Mouse (Mus musculus): ENCODE data around the gene Foxp1. TPM values are rescaled to one million over a fixed set of nuclear protein-coding genes. Genes with fewer than 3 reads are reported as not detected.

Foxp1 gene
- polyA plus RNA-seq, 1 experiment from 2014 or later = 99.3 TPM

DNA sequence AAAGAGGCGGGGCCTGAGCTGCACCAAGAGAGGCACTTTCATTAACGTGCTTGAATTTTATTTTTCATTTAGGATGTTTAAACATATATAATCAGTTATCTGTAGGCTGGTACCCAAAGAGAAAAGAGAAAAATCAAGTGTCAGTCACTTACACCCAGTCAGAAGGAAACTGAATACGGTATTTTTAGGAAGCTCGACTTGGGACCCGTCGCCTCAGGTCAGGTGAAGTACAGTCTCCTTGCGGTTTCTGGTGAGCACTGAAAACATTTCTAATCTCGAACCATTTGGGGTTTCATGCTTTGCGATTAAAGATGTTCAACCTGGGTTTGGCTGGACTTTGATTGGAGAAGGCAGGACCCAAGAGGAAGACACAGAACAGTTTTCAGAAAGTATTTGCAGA is 241.1 kb downstream of the Foxp1 start:
- Histone ChIP-seq H3K36me3 (no peaks in the 10 kb centered on the region), H3K4me3 (no peak overlapping the region), H3K27ac (no peak overlapping the region), H3K9me3 (no peaks in the 10 kb centered on the region), H3K4me1 (peaks cover 6% of the 10 kb centered on the region), H3K27me3 (ENCODE audit: insufficient read depth, poor library complexity, severe bottlenecking) (no peaks in the 10 kb centered on the region)
- 91% methylated on average over 9 of the region's 9 CpGs for WGBS
- DNase-seq (ENCODE audit: low spot score) = no peak

DNA sequence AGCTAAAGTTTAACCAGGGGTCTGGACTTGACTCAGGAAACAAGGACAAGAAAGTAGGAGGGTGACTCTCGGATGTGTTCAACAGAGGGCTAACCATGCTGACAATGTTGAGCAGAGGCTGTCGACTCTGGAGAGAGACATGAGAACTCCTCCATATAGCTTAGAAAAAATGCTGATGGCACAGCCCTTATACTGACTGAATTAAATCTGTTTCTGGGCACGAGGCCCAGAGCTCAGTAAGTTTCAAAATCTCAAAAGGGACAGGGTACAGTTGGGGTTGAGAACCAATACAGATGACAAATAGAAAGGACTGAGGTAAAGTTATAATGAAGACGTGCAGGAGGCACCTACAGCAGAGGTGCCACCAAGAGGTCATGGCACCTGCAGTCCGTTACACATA is 241.9 kb downstream of the Foxp1 start:
- Histone ChIP-seq H3K27me3 (ENCODE audit: insufficient read depth, poor library complexity, severe bottlenecking) (no peaks in the 10 kb centered on the region), H3K9me3 (no peaks in the 10 kb centered on the region), H3K4me1 (peaks cover 14% of the 10 kb centered on the region), H3K27ac (no peak overlapping the region), H3K36me3 (no peaks in the 10 kb centered on the region), H3K4me3 (no peak overlapping the region)
- no peak for DNase-seq (ENCODE audit: low spot score)
- 83% methylated on average over 5 of the region's 5 CpGs for whole genome bisulfite sequencing

DNA sequence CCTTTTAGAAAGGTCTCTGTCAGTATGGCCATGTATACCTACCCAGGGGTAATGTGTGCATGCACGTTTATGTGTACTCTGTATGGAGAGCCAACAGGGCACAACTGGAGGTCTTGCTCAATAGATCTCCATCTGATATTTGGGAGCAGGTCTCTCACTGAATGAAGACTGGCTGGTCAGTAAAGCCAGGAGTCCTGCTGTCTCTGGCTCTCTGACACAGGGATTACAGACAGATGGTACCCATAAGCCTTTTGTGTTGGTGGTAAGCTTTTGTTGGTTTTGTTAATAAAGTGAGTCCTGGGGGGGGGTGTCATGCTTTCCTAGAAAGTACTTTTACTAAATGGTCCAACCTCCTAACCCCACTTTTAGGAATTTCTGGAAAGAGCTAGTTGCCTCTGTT is 245.3 kb downstream of the Foxp1 start:
- Histone ChIP-seq H3K4me3 (no peak overlapping the region), H3K4me1 (peaks cover 19% of the 10 kb centered on the region), H3K27ac (no peak overlapping the region), H3K27me3 (ENCODE audit: insufficient read depth, poor library complexity, severe bottlenecking) (no peaks in the 10 kb centered on the region), H3K36me3 (no peaks in the 10 kb centered on the region), H3K9me3 (no peaks in the 10 kb centered on the region)
- WGBS = 85% methylated on average over 1 of the region's 1 CpGs
- no peak for DNase-seq (ENCODE audit: low spot score)

DNA sequence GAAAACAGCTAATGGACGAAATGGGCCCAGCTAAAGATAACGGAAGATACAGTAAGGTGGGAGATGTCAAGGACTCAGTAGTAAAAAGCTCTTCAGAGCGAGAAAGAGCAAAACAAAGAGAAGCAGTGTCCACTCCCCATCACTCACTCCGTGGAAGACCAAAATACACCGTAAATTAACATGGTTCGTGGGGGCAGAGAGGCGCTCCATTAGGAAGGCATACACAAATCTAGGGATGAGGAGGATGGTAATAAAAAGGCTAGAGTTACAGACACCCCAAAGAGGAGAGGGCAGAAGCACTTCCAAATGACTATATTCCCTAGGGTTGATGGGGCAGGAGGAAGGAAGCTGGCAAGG is 246.2 kb downstream of the Foxp1 start:
- Histone ChIP-seq H3K36me3 (no peaks in the 10 kb centered on the region), H3K4me3 (no peak overlapping the region), H3K27ac (peak overlapping the region; percentile 36; the same call in 1 of the 2 replicates), H3K27me3 (ENCODE audit: insufficient read depth, poor library complexity, severe bottlenecking) (no peaks in the 10 kb centered on the region), H3K9me3 (no peaks in the 10 kb centered on the region), H3K4me1 (peaks cover 19% of the 10 kb centered on the region)
- WGBS = 30% methylated on average over 7 of the region's 7 CpGs
- DNase-seq (ENCODE audit: low spot score) = no peak

DNA sequence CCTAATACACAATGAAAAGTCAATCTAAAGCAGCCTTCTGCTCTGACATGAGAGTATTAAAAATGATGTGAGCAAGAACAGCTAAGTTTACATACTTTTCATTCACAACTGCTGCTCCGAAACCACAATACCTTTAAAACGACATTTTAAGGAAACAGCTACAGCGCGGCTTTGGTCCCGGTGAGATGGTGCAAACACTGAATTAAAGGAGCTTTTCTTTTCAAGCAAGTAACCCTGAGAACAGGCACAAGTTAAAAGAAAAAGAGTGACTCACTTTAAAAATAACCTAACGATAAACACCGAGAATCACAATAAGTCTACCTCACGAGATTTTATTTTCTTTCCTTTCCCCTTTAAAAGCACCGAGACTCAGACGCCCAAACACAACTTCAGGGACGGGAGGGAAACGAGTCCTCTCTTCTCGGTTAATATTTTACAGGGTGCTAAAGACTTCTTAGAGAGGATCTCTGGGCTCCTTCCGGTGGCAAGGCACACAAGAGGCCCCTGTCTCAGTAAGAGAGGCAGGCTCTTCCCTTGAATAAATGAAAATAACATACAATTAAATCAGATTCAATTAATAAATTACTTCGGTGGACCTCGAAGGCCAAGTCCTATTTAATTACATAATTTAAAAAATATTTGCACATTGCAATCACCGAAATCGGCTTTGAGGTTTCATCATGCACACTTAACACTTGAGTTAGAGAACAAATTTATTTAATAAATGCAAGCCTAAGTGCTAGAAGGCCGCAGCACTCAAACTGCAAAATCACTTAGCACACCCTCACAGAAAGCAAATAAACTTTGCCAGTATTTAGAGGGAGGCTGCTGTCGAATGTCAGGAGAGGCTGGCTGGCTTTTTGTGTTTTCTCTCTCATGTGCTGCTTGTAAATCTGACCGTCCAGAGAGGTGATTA is 246.9 kb downstream of the Foxp1 start:
- Histone ChIP-seq H3K27ac (peak overlapping the region; percentile 36; the same call in 1 of the 2 replicates), H3K4me3 (no peak overlapping the region), H3K9me3 (no peaks in the 10 kb centered on the region), H3K4me1 (peaks cover 19% of the 10 kb centered on the region), H3K36me3 (no peaks in the 10 kb centered on the region), H3K27me3 (ENCODE audit: insufficient read depth, poor library complexity, severe bottlenecking) (no peaks in the 10 kb centered on the region)
- 54% methylated on average over 21 of the region's 21 CpGs for WGBS
- DNase-seq (ENCODE audit: low spot score) = no peak

DNA sequence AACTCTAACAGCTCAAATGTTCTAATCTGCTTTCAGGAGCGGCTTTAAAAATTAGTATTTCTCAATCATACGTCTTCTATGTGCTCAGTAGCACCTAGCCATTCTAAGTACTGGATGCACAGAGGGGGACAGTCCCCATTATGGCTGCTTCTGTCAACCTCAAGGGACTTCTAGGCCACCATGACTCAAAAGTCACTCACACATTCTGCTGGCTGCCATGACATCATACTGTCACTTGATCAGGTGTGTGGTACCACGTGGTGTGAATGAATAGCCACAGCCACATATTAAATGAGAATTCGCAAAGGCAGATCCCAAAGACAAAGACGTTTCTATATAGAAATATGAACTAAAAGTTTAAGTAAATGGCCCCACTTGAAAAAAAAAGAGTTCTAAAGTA is 247.9 kb downstream of the Foxp1 start:
- no peak for DNase-seq (ENCODE audit: low spot score)
- Histone ChIP-seq H3K4me1 (peaks cover 17% of the 10 kb centered on the region), H3K27ac (no peak overlapping the region), H3K9me3 (no peaks in the 10 kb centered on the region), H3K4me3 (no peak overlapping the region), H3K36me3 (no peaks in the 10 kb centered on the region), H3K27me3 (ENCODE audit: insufficient read depth, poor library complexity, severe bottlenecking) (no peaks in the 10 kb centered on the region)
- 89% methylated on average over 5 of the region's 5 CpGs for WGBS

DNA sequence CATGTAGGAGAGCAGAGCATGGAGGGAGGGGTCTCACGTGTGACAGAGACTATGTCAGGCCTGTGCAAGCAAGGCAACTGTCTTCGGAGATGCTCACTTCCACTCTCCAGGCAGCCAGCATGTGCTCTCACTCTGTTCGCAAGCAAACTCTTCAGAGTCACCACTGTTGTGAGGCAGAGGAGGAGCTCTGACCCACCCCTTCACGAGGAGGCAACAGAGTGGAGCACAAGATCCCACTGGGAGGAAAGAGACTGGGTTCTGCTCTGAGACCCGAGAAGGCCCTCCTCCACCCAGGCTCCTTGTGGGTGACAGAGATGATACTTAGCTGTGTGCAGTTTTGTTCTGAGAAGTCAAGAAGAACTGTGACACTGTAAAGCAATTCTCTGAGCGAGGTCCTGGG is 248.3 kb downstream of the Foxp1 start:
- Histone ChIP-seq H3K4me1 (peaks cover 15% of the 10 kb centered on the region), H3K36me3 (no peaks in the 10 kb centered on the region), H3K4me3 (no peak overlapping the region), H3K27me3 (ENCODE audit: insufficient read depth, poor library complexity, severe bottlenecking) (no peaks in the 10 kb centered on the region), H3K9me3 (no peaks in the 10 kb centered on the region), H3K27ac (peak overlapping the region; percentile 39; the same call in 1 of the 2 replicates)
- no peak for DNase-seq (ENCODE audit: low spot score)
- WGBS = 61% methylated on average over 6 of the region's 6 CpGs

DNA sequence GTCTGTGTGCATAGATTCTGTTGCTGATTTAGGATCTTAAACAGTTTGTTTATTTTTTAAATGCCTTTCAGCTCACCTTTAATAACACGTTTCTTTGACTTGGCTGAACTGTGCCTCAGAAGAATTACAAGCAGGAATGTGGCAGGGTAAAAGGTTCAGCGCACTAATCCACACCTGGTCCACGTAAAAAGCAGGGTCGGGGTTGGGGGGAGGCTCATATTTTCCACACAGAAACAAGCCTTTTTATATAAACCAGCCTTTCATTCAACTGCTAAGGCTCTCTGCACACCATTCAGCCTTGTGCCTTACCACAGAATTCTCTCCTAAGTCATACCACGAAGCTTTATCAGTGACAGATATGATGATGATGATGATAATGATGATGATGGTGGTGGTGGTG is 249.3 kb downstream of the Foxp1 start:
- H3K9me3 ChIP-seq = no peaks in the 10 kb centered on the region
- H3K4me1 ChIP-seq = peaks cover 24% of the 10 kb centered on the region
- no peak overlapping the region for H3K27ac ChIP-seq
- no peak overlapping the region for H3K4me3 ChIP-seq
- DNase-seq (ENCODE audit: low spot score) = no peak
- WGBS = 75% methylated on average over 5 of the region's 5 CpGs
- no peaks in the 10 kb centered on the region for H3K27me3 ChIP-seq (ENCODE audit: insufficient read depth, poor library complexity, severe bottlenecking)
- no peaks in the 10 kb centered on the region for H3K36me3 ChIP-seq

DNA sequence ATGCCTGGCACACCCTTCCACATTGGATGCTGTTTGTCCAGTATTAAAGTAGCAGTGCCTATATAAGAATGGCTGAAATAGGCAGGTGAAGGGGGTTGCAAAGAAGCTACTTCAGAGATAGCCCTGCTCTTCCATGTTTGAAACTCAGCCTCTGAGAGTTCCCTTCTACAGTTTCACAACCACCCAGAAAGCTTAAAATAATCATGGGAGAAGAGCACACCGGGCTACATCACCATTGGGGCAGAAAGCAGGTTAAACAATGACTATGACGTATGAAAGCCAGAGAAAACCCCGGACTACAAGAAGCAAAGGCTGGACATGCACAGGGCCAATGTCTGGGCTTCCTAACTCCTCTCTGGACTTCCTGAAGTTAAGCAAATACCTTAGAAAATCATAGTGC is 250.3 kb downstream of the Foxp1 start:
- Histone ChIP-seq H3K27ac (no peak overlapping the region), H3K4me1 (peaks cover 28% of the 10 kb centered on the region), H3K9me3 (no peaks in the 10 kb centered on the region), H3K27me3 (ENCODE audit: insufficient read depth, poor library complexity, severe bottlenecking) (no peaks in the 10 kb centered on the region), H3K4me3 (no peak overlapping the region), H3K36me3 (no peaks in the 10 kb centered on the region)
- WGBS = 82% methylated on average over 3 of the region's 3 CpGs
- no peak for DNase-seq (ENCODE audit: low spot score)

DNA sequence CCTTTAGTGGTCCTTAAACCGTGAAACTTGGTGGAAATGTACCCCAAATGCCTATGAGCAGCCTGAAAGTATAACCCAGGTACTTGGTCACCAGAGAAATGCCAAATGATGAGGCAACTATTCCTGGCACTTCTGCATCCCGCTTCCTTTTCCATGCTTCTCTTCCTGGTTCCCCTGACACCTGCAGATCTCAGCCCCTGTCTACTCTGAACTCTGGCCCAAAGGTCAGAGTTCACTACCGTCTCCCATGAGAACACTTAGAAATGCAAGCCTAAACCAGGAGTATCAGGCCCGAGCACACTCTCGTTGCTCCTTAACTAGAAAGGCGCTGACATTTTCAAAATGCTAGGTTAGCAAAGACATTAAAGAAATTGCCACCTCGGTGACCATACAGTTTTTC is 250.8 kb downstream of the Foxp1 start:
- H3K27me3 ChIP-seq (ENCODE audit: insufficient read depth, poor library complexity, severe bottlenecking) = no peaks in the 10 kb centered on the region
- no peak overlapping the region for H3K27ac ChIP-seq
- no peak overlapping the region for H3K4me3 ChIP-seq
- H3K4me1 ChIP-seq = peaks cover 30% of the 10 kb centered on the region
- no peak for DNase-seq (ENCODE audit: low spot score)
- WGBS = 74% methylated on average over 7 of the region's 7 CpGs
- H3K9me3 ChIP-seq = no peaks in the 10 kb centered on the region
- no peaks in the 10 kb centered on the region for H3K36me3 ChIP-seq

DNA sequence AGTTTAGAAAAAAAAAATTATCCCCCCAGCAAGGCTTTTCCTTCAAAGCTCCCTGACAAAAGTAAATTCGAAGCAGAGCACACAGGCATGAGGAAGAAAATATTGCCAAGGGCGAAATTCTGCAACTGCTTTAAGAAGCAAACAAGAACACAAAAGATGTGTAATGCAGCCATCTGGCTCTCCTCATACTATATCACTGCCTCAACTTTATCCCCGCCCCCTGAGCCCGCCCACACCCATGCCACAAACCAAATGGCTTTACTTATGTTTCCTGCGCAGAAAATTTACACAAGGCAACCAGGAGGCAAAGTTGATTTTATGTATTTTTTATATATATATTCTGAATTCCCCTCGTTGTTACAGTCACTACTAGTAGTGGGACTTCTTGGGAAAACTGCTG is 252.6 kb downstream of the Foxp1 start:
- 76% methylated on average over 6 of the region's 6 CpGs for WGBS
- Histone ChIP-seq H3K27ac (no peak overlapping the region), H3K4me3 (no peak overlapping the region), H3K27me3 (ENCODE audit: insufficient read depth, poor library complexity, severe bottlenecking) (no peaks in the 10 kb centered on the region), H3K4me1 (peaks cover 37% of the 10 kb centered on the region), H3K36me3 (no peaks in the 10 kb centered on the region), H3K9me3 (no peaks in the 10 kb centered on the region)
- DNase-seq (ENCODE audit: low spot score) = no peak

DNA sequence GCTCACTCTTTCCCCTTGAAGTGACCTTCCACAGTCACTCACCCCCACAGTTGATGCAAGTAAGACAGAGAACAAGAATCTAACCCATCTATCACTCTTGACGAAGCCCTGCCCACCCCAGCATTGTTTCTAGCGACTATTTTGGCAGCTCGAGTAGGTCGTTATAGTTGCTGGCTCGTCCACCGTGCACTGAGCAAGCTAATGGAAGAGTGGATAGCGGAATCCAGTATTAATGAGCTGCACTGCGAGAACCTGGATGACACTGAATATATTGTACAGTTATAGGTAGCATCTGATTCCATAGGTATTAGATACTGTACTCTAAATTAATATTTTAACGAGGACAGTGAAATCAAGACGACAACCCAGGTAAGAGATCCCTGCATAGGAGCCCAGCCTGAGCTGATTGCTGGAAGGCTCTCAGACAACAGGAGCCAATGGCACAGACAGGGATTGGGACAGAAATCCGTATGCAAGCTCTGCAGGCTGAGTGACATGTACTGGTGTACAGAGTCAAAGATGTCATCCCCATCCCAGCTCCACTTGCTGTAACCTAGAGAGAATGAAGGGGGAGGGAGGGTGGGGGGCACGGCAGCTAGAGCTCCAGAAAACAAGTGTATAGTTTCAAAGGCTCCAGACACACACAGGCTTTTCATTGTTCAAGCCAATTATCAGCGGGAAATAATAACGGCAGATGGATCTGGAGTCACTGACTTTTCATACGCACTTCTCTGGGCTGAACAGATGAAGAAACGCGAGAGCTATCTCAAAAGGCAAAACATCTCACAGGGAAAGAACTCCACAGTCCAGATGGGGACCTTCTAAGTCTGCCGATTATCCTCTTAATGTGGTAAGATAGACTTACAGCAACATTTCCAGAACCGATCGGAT is 254.1 kb downstream of the Foxp1 start:
- Histone ChIP-seq H3K36me3 (no peaks in the 10 kb centered on the region), H3K27me3 (ENCODE audit: insufficient read depth, poor library complexity, severe bottlenecking) (no peaks in the 10 kb centered on the region), H3K9me3 (no peaks in the 10 kb centered on the region), H3K4me3 (no peak overlapping the region), H3K27ac (peak overlapping the region; percentile 74), H3K4me1 (peaks cover 44% of the 10 kb centered on the region)
- no peak for DNase-seq (ENCODE audit: low spot score)
- 58% methylated on average over 20 of the region's 20 CpGs for WGBS
